In genomic region chr15:98777005-98777616, GRCm38 (mm10) we compare ENCODE assay signal across 9 mouse cellular contexts. TPM values are rescaled to one million over a fixed set of nuclear protein-coding genes. Genes with fewer than 3 reads are reported as not detected.
DNase-seq lines count a peak whose midpoint lies in the region; ATAC-seq lines count a peak whose summit lies in the region.
"Had no signal": no experiment of that assay in that cellular context is flagged by ENCODE, and none has a peak within 500 bp of the region (broad histone marks: within the 10 kb centered on the region; RNA-seq: fewer than 3 reads in every experiment).

No protein-coding gene starts in this region.

- H3K9me3 ChIP-seq in forebrain, embryonic 10.5 days, result no peaks in the 10 kb centered on the region
- H3K9me3 ChIP-seq in forebrain, embryonic 16.5 days (ENCODE audit: control insufficient read depth, low read length), result no peaks in the 10 kb centered on the region
- no peaks in the 10 kb centered on the region for H3K9me3 ChIP-seq in midbrain, embryonic 10.5 days (replicated peaks)
- no peaks in the 10 kb centered on the region for H3K9me3 ChIP-seq in midbrain, embryonic 14.5 days (ENCODE audit: control insufficient read depth, low read length)
- no peaks in the 10 kb centered on the region for H3K9me3 ChIP-seq in hindbrain, embryonic 16.5 days (ENCODE audit: control insufficient read depth, low read length)
- no peaks in the 10 kb centered on the region for H3K9me3 ChIP-seq in neural tube, embryonic 14.5 days (ENCODE audit: control insufficient read depth, low read length)

- H3K4me1 ChIP-seq in forebrain, embryonic 10.5 days, result peaks cover 60% of the 10 kb centered on the region
- peaks cover 23% of the 10 kb centered on the region for H3K4me1 ChIP-seq in forebrain, embryonic 16.5 days (replicated peaks; ENCODE audit: control insufficient read depth, insufficient read depth, low read length)
- peaks cover 61% of the 10 kb centered on the region for H3K4me1 ChIP-seq in midbrain, embryonic 10.5 days
- peaks cover 22% of the 10 kb centered on the region for H3K4me1 ChIP-seq in midbrain, embryonic 14.5 days (ENCODE audit: control insufficient read depth, insufficient read depth, low read length)
- H3K4me1 ChIP-seq in hindbrain, embryonic 16.5 days (ENCODE audit: control insufficient read depth, insufficient read depth, low read depth, low read length), result peaks cover 16% of the 10 kb centered on the region
- H3K4me1 ChIP-seq in neural tube, embryonic 14.5 days (ENCODE audit: control insufficient read depth, insufficient read depth, low read length), result peaks cover 13% of the 10 kb centered on the region

- no peak for ATAC-seq in forebrain, embryonic 16.5 days
- no peak for ATAC-seq in midbrain, embryonic 14.5 days (ENCODE audit: low FRiP score, low TSS enrichment)
- no peak for ATAC-seq in hindbrain, embryonic 16.5 days
- no peak for ATAC-seq in neural tube, embryonic 14.5 days (ENCODE audit: low read depth)

- no peak overlapping the region for H3K9ac ChIP-seq in forebrain, embryonic 16.5 days (replicated peaks; ENCODE audit: low read depth, low read length)
- H3K9ac ChIP-seq in midbrain, embryonic 14.5 days (replicated peaks; ENCODE audit: low read length), result no peak overlapping the region
- H3K9ac ChIP-seq in hindbrain, embryonic 16.5 days (ENCODE audit: low read depth, low read length), result no peak overlapping the region
- no peak overlapping the region for H3K9ac ChIP-seq in neural tube, embryonic 14.5 days (replicated peaks; ENCODE audit: low read depth, low read length)

- peaks cover 100% of the 10 kb centered on the region for H3K27me3 ChIP-seq in forebrain, embryonic 10.5 days (ENCODE audit: poor library complexity, severe bottlenecking)
- H3K27me3 ChIP-seq in forebrain, embryonic 16.5 days (replicated peaks; ENCODE audit: control insufficient read depth, insufficient read depth, low read length), result peaks cover 99% of the 10 kb centered on the region
- H3K27me3 ChIP-seq in midbrain, embryonic 10.5 days (ENCODE audit: low read depth, poor library complexity, severe bottlenecking), result peaks cover 100% of the 10 kb centered on the region
- H3K27me3 ChIP-seq in midbrain, embryonic 14.5 days (ENCODE audit: control insufficient read depth, insufficient read depth, low read length), result peaks cover 98% of the 10 kb centered on the region
- peaks cover 87% of the 10 kb centered on the region for H3K27me3 ChIP-seq in hindbrain, embryonic 16.5 days (replicated peaks; ENCODE audit: control insufficient read depth, insufficient read depth, low read length)
- peaks cover 84% of the 10 kb centered on the region for H3K27me3 ChIP-seq in neural tube, embryonic 14.5 days (ENCODE audit: control insufficient read depth, insufficient read depth, low read length)

- under 1% methylated on average over 19 of the region's 19 CpGs for WGBS in forebrain, embryonic 10.5 days
- 2% methylated on average over 19 of the region's 19 CpGs for WGBS in forebrain, embryonic 16.5 days
- 1% methylated on average over 19 of the region's 19 CpGs for WGBS in midbrain, embryonic 10.5 days
- under 1% methylated on average over 19 of the region's 19 CpGs for WGBS in midbrain, embryonic 14.5 days
- 1% methylated on average over 19 of the region's 19 CpGs for WGBS in hindbrain, embryonic 16.5 days
- WGBS in neural tube, embryonic 14.5 days, result 4% methylated on average over 19 of the region's 19 CpGs

- peak; percentile 39 for DNase-seq in forebrain, embryonic 10.5 days (ENCODE audit: extremely low spot score, low spot score)
- peak; percentile 55 for DNase-seq in midbrain, embryonic 10.5 days (ENCODE audit: low spot score)
- DNase-seq in midbrain, embryonic 14.5 days, result no peak
- no peak for DNase-seq in right cerebral cortex, adult 2 months (ENCODE audit: low spot score in 2 of 2)
- DNase-seq in layer of hippocampus, postnatal 14 days (ENCODE audit: low spot score in 2 of 2), result no peak

- H3K4me3 ChIP-seq in forebrain, embryonic 10.5 days, result peak overlapping the region; percentile 37; the same call in 1 of the 2 replicates
- H3K4me3 ChIP-seq in forebrain, embryonic 16.5 days (replicated peaks; ENCODE audit: low read length), result no peak overlapping the region
- peak overlapping the region; percentile 44 for H3K4me3 ChIP-seq in midbrain, embryonic 10.5 days
- no peak overlapping the region for H3K4me3 ChIP-seq in midbrain, embryonic 14.5 days (replicated peaks; ENCODE audit: low read depth, low read length)
- H3K4me3 ChIP-seq in hindbrain, embryonic 16.5 days (ENCODE audit: low read length), result peak overlapping the region; percentile 31; the same call in 1 of the 2 replicates
- H3K4me3 ChIP-seq in neural tube, embryonic 14.5 days (ENCODE audit: low read depth, low read length), result peak overlapping the region; percentile 15; the same call in 1 of the 2 replicates

- no peaks in the 10 kb centered on the region for H3K36me3 ChIP-seq in forebrain, embryonic 10.5 days (replicated peaks)
- H3K36me3 ChIP-seq in forebrain, embryonic 16.5 days (ENCODE audit: control insufficient read depth, insufficient read depth), result no peaks in the 10 kb centered on the region
- no peaks in the 10 kb centered on the region for H3K36me3 ChIP-seq in midbrain, embryonic 10.5 days
- H3K36me3 ChIP-seq in midbrain, embryonic 14.5 days (ENCODE audit: control insufficient read depth, insufficient read depth, low read length), result no peaks in the 10 kb centered on the region
- no peaks in the 10 kb centered on the region for H3K36me3 ChIP-seq in hindbrain, embryonic 16.5 days (ENCODE audit: control insufficient read depth, insufficient read depth, low read length)
- no peaks in the 10 kb centered on the region for H3K36me3 ChIP-seq in neural tube, embryonic 14.5 days (ENCODE audit: control insufficient read depth, insufficient read depth, low read length)

- H3K4me2 ChIP-seq in forebrain, embryonic 16.5 days (ENCODE audit: low read length), result no peak overlapping the region
- H3K4me2 ChIP-seq in midbrain, embryonic 14.5 days (ENCODE audit: low read length), result no peak overlapping the region
- H3K4me2 ChIP-seq in hindbrain, embryonic 16.5 days (ENCODE audit: low read length), result no peak overlapping the region
- H3K4me2 ChIP-seq in neural tube, embryonic 14.5 days (ENCODE audit: low read depth, low read length), result no peak overlapping the region; the same call in 1 of the 2 replicates

- H3K27ac ChIP-seq in forebrain, embryonic 10.5 days, result no peak overlapping the region
- H3K27ac ChIP-seq in forebrain, embryonic 16.5 days (ENCODE audit: low read length), result no peak overlapping the region
- no peak overlapping the region for H3K27ac ChIP-seq in midbrain, embryonic 10.5 days (replicated peaks)
- no peak overlapping the region for H3K27ac ChIP-seq in midbrain, embryonic 14.5 days (replicated peaks; ENCODE audit: low read depth, low read length)
- H3K27ac ChIP-seq in hindbrain, embryonic 16.5 days (ENCODE audit: low read depth, low read length), result no peak overlapping the region
- no peak overlapping the region for H3K27ac ChIP-seq in neural tube, embryonic 14.5 days (ENCODE audit: low read depth, low read length)

RNA-seq across cellular contexts. Expression of gene Wnt10b, which starts 0.8 kb away (rescaled TPM):
- 0.12 and 0.33 TPM in 2 replicates for polyA plus RNA-seq in forebrain, embryonic 10.5 days (2016; fragmentation: Nextera tagmentation; extraction: Ambion mirVana)
- polyA plus RNA-seq in forebrain, embryonic 16.5 days (2015; fragmentation: Nextera tagmentation; extraction: Ambion mirVana), result not detected in 2 replicates
- 0.14 and 0.24 TPM in 2 replicates for polyA plus RNA-seq in midbrain, embryonic 10.5 days (2016; fragmentation: Nextera tagmentation; extraction: Ambion mirVana)
- polyA plus RNA-seq in midbrain, embryonic 14.5 days (2014; fragmentation: Nextera tagmentation; extraction: Ambion mirVana), result not detected in 2 replicates
- polyA plus RNA-seq in hindbrain, embryonic 16.5 days (2015; fragmentation: Nextera tagmentation; extraction: Ambion mirVana), result 0.06 TPM in 1 of 2 replicates, not detected in the other
- 0.19 TPM in 1 of 2 replicates, not detected in the other for polyA plus RNA-seq in neural tube, embryonic 14.5 days (2014; fragmentation: Nextera tagmentation; extraction: Ambion mirVana)
- under 1 TPM; 0.41 to 0.48 TPM for total RNA-seq in layer of hippocampus, postnatal 14 days (2021)

RNA-seq across cellular contexts. Expression of gene Wnt1, which starts 12.5 kb away (rescaled TPM):
- 0.49 and 1.3 TPM in 2 replicates for polyA plus RNA-seq in forebrain, embryonic 10.5 days (2016; fragmentation: Nextera tagmentation; extraction: Ambion mirVana)
- 0.10 and 0.42 TPM in 2 replicates for polyA plus RNA-seq in forebrain, embryonic 16.5 days (2015; fragmentation: Nextera tagmentation; extraction: Ambion mirVana)
- 22.0 and 24.0 TPM in 2 replicates for polyA plus RNA-seq in midbrain, embryonic 10.5 days (2016; fragmentation: Nextera tagmentation; extraction: Ambion mirVana)
- 1.3 and 4.1 TPM in 2 replicates for polyA plus RNA-seq in midbrain, embryonic 14.5 days (2014; fragmentation: Nextera tagmentation; extraction: Ambion mirVana)
- 1.2 and 2.3 TPM in 2 replicates for polyA plus RNA-seq in hindbrain, embryonic 16.5 days (2015; fragmentation: Nextera tagmentation; extraction: Ambion mirVana)
- polyA plus RNA-seq in neural tube, embryonic 14.5 days (2014; fragmentation: Nextera tagmentation; extraction: Ambion mirVana), result 1.9 and 3.9 TPM in 2 replicates
- total RNA-seq in layer of hippocampus, postnatal 14 days (2021), result not detected
- total RNA-seq: adrenal gland, postnatal 25 days had no signal

RNA-seq across cellular contexts. Expression of gene Arf3, which starts 14.1 kb away (rescaled TPM):
- polyA plus RNA-seq in forebrain, embryonic 10.5 days (2016; fragmentation: Nextera tagmentation; extraction: Ambion mirVana), result 42.1 and 42.5 TPM in 2 replicates
- polyA plus RNA-seq in forebrain, embryonic 16.5 days (2015; fragmentation: Nextera tagmentation; extraction: Ambion mirVana), result 82.6 and 99.9 TPM in 2 replicates
- polyA plus RNA-seq in midbrain, embryonic 10.5 days (2016; fragmentation: Nextera tagmentation; extraction: Ambion mirVana), result 41.2 and 43.2 TPM in 2 replicates
- polyA plus RNA-seq in midbrain, embryonic 14.5 days (2014; fragmentation: Nextera tagmentation; extraction: Ambion mirVana), result 57.5 and 63.3 TPM in 2 replicates
- polyA plus RNA-seq in hindbrain, embryonic 16.5 days (2015; fragmentation: Nextera tagmentation; extraction: Ambion mirVana), result 107 TPM in 2 replicates
- polyA plus RNA-seq in neural tube, embryonic 14.5 days (2014; fragmentation: Nextera tagmentation; extraction: Ambion mirVana), result 66.3 and 77.2 TPM in 2 replicates
- 100 to 1,000 TPM; 791 to 794 TPM for total RNA-seq in layer of hippocampus, postnatal 14 days (2021)

RNA-seq across cellular contexts. Expression of gene Ddn, which starts 32.2 kb away (rescaled TPM):
- 0.10 TPM in 1 of 2 replicates, not detected in the other for polyA plus RNA-seq in forebrain, embryonic 10.5 days (2016; fragmentation: Nextera tagmentation; extraction: Ambion mirVana)
- polyA plus RNA-seq in forebrain, embryonic 16.5 days (2015; fragmentation: Nextera tagmentation; extraction: Ambion mirVana), result 0.46 and 0.58 TPM in 2 replicates
- 0.54 and 0.82 TPM in 2 replicates for polyA plus RNA-seq in midbrain, embryonic 10.5 days (2016; fragmentation: Nextera tagmentation; extraction: Ambion mirVana)
- 0.57 and 0.66 TPM in 2 replicates for polyA plus RNA-seq in midbrain, embryonic 14.5 days (2014; fragmentation: Nextera tagmentation; extraction: Ambion mirVana)
- polyA plus RNA-seq in hindbrain, embryonic 16.5 days (2015; fragmentation: Nextera tagmentation; extraction: Ambion mirVana), result 0.30 and 0.31 TPM in 2 replicates
- polyA plus RNA-seq in neural tube, embryonic 14.5 days (2014; fragmentation: Nextera tagmentation; extraction: Ambion mirVana), result 0.44 and 0.54 TPM in 2 replicates
- 100 to 1,000 TPM; 747 to 793 TPM for total RNA-seq in layer of hippocampus, postnatal 14 days (2021)

RNA-seq across cellular contexts. Expression of gene Fkbp11, which starts 49.1 kb away (rescaled TPM):
- polyA plus RNA-seq in forebrain, embryonic 10.5 days (2016; fragmentation: Nextera tagmentation; extraction: Ambion mirVana), result 16.7 and 17.1 TPM in 2 replicates
- 3.7 and 5.7 TPM in 2 replicates for polyA plus RNA-seq in forebrain, embryonic 16.5 days (2015; fragmentation: Nextera tagmentation; extraction: Ambion mirVana)
- 15.2 and 16.4 TPM in 2 replicates for polyA plus RNA-seq in midbrain, embryonic 10.5 days (2016; fragmentation: Nextera tagmentation; extraction: Ambion mirVana)
- 1.7 and 3.8 TPM in 2 replicates for polyA plus RNA-seq in midbrain, embryonic 14.5 days (2014; fragmentation: Nextera tagmentation; extraction: Ambion mirVana)
- 6.3 and 8.9 TPM in 2 replicates for polyA plus RNA-seq in hindbrain, embryonic 16.5 days (2015; fragmentation: Nextera tagmentation; extraction: Ambion mirVana)
- polyA plus RNA-seq in neural tube, embryonic 14.5 days (2014; fragmentation: Nextera tagmentation; extraction: Ambion mirVana), result 3.6 and 7.1 TPM in 2 replicates
- total RNA-seq in layer of hippocampus, postnatal 14 days (2021), result 1 to 10 TPM; 1.3 to 2.7 TPM

Comparison
In these comparisons a context has a peak if more than half of its experiments do, and no peak if none do; other contexts are left out.
1. DNase-seq: peak in forebrain, embryonic 10.5 days (single experiment) and midbrain, embryonic 10.5 days (single experiment); none in midbrain, embryonic 14.5 days (single experiment), right cerebral cortex, adult 2 months (0 of 2) and layer of hippocampus, postnatal 14 days (0 of 2).
2. H3K4me3 ChIP-seq: peak in forebrain, embryonic 10.5 days (single experiment), midbrain, embryonic 10.5 days (single experiment), hindbrain, embryonic 16.5 days (single experiment) and neural tube, embryonic 14.5 days (single experiment); none in forebrain, embryonic 16.5 days (single experiment) and midbrain, embryonic 14.5 days (single experiment).